Comparison of ENCODE assay signal across 11 mouse cellular contexts in genomic region chr3:90084790-90085189, GRCm38 (mm10). TPM values are rescaled to one million over a fixed set of nuclear protein-coding genes. Genes with fewer than 3 reads are reported as not detected.
DNase-seq lines count a peak whose midpoint lies in the region; ATAC-seq lines count a peak whose summit lies in the region.
"Had no signal": no experiment of that assay in that cellular context is flagged by ENCODE, and none has a peak within 500 bp of the region (broad histone marks: within the 10 kb centered on the region; RNA-seq: fewer than 3 reads in every experiment).

No protein-coding gene starts in this region.

- ATAC-seq in hindbrain, embryonic 15.5 days (ENCODE audit: low FRiP score, low read depth) = no peak
- no peak for ATAC-seq in hindbrain, embryonic 11.5 days (ENCODE audit: low FRiP score)
- ATAC-seq in neural tube, embryonic 13.5 days (ENCODE audit: low read depth) = no peak

- intact Hi-C loops in heart, postnatal 25 days (cut with DNase I) = no loop called here

- H3K36me3 ChIP-seq in hindbrain, embryonic 15.5 days = peaks cover 28% of the 10 kb centered on the region
- H3K36me3 ChIP-seq in hindbrain, embryonic 11.5 days (ENCODE audit: control insufficient read depth, insufficient read depth, low read length) = peaks cover 6% of the 10 kb centered on the region; the same call in 1 of the 2 replicates
- H3K36me3 ChIP-seq in neural tube, embryonic 13.5 days = peaks cover 38% of the 10 kb centered on the region

- H3K4me1 ChIP-seq in hindbrain, embryonic 15.5 days (replicated peaks) = peaks cover 46% of the 10 kb centered on the region
- H3K4me1 ChIP-seq in hindbrain, embryonic 11.5 days (replicated peaks; ENCODE audit: control insufficient read depth, insufficient read depth, low read length) = peaks cover 2% of the 10 kb centered on the region; the same call in 1 of the 2 replicates
- peaks cover 53% of the 10 kb centered on the region for H3K4me1 ChIP-seq in neural tube, embryonic 13.5 days (replicated peaks)

- H3K27me3 ChIP-seq in hindbrain, embryonic 15.5 days = no peaks in the 10 kb centered on the region
- no peaks in the 10 kb centered on the region for H3K27me3 ChIP-seq in hindbrain, embryonic 11.5 days (ENCODE audit: control insufficient read depth, insufficient read depth, low read length)
- no peaks in the 10 kb centered on the region for H3K27me3 ChIP-seq in neural tube, embryonic 13.5 days

- H3K4me2 ChIP-seq in hindbrain, embryonic 15.5 days = no peak overlapping the region
- H3K4me2 ChIP-seq in hindbrain, embryonic 11.5 days (replicated peaks; ENCODE audit: low read depth, low read length) = no peak overlapping the region
- no peak overlapping the region for H3K4me2 ChIP-seq in neural tube, embryonic 13.5 days

- no peak overlapping the region for H3K9ac ChIP-seq in hindbrain, embryonic 15.5 days
- no peak overlapping the region for H3K9ac ChIP-seq in hindbrain, embryonic 11.5 days (ENCODE audit: low read depth, low read length)
- H3K9ac ChIP-seq in neural tube, embryonic 13.5 days = no peak overlapping the region

- no peak overlapping the region for H3K4me3 ChIP-seq in hindbrain, embryonic 15.5 days
- no peak overlapping the region for H3K4me3 ChIP-seq in hindbrain, embryonic 11.5 days (ENCODE audit: low read depth, low read length)
- H3K4me3 ChIP-seq in neural tube, embryonic 13.5 days = no peak overlapping the region

- 78% methylated on average over 4 of the region's 4 CpGs for WGBS in hindbrain, embryonic 15.5 days
- 85% methylated on average over 4 of the region's 4 CpGs for WGBS in hindbrain, embryonic 11.5 days
- WGBS in neural tube, embryonic 13.5 days = 83% methylated on average over 4 of the region's 4 CpGs

- DNase-seq in hindbrain, embryonic 11.5 days (ENCODE audit: low spot score) = no peak
- no peak for DNase-seq in neural tube, embryonic 10.5 days (ENCODE audit: extremely low spot score, low spot score)
- peak; percentile 20 for DNase-seq in heart, postnatal 25 days (ENCODE audit: low spot score)
- DNase-seq in urinary bladder, postnatal 14 days (ENCODE audit: low spot score) = no peak
- DNase-seq in thymus, postnatal 0 days (ENCODE audit: low spot score) = no peak
- DNase-seq in adrenal gland, postnatal 25 days = no peak
- DNase-seq: embryo, embryonic 11 days; right cerebral cortex, adult 18-20 months; thymus, postnatal 14 days had no signal

- no peaks in the 10 kb centered on the region for H3K9me3 ChIP-seq in hindbrain, embryonic 15.5 days
- no peaks in the 10 kb centered on the region for H3K9me3 ChIP-seq in hindbrain, embryonic 11.5 days (ENCODE audit: control insufficient read depth, low read length)
- no peaks in the 10 kb centered on the region for H3K9me3 ChIP-seq in neural tube, embryonic 13.5 days

- H3K27ac ChIP-seq in hindbrain, embryonic 15.5 days (replicated peaks) = peak overlapping the region; percentile 54; the same call in 1 of the 2 replicates
- no peak overlapping the region for H3K27ac ChIP-seq in hindbrain, embryonic 11.5 days (ENCODE audit: low read depth, low read length)
- H3K27ac ChIP-seq in neural tube, embryonic 13.5 days (replicated peaks) = 0 out of 2 replicates have a peak overlapping the region, but pooled peaks have one; percentile 33

RNA-seq across cellular contexts. Expression of gene Tpm3, which starts 12.3 kb away (rescaled TPM):
- polyA plus RNA-seq in hindbrain, embryonic 15.5 days (2015; fragmentation: Nextera tagmentation; extraction: Ambion mirVana) = 342 and 354 TPM in 2 replicates
- polyA plus RNA-seq in hindbrain, embryonic 11.5 days (2014; fragmentation: Nextera tagmentation; extraction: Ambion mirVana) = 558 and 580 TPM in 2 replicates
- 373 and 399 TPM in 2 replicates for polyA plus RNA-seq in neural tube, embryonic 13.5 days (2015; fragmentation: Nextera tagmentation; extraction: Ambion mirVana)
- 10 to 100 TPM; 46.8 to 51.5 TPM for total RNA-seq in heart, postnatal 25 days (2021)
- 687 and 711 TPM in 2 replicates for polyA plus RNA-seq in thymus, postnatal 0 days (2015; fragmentation: Nextera tagmentation; extraction: Ambion mirVana)
- total RNA-seq in adrenal gland, postnatal 25 days (2021) = 178 and 198 TPM in 2 replicates

RNA-seq across cellular contexts. Expression of gene Nup210l, which starts 19.1 kb away (rescaled TPM):
- 0.25 and 0.46 TPM in 2 replicates for polyA plus RNA-seq in hindbrain, embryonic 15.5 days (2015; fragmentation: Nextera tagmentation; extraction: Ambion mirVana)
- 0.32 and 0.66 TPM in 2 replicates for polyA plus RNA-seq in hindbrain, embryonic 11.5 days (2014; fragmentation: Nextera tagmentation; extraction: Ambion mirVana)
- polyA plus RNA-seq in neural tube, embryonic 13.5 days (2015; fragmentation: Nextera tagmentation; extraction: Ambion mirVana) = 0.28 and 0.29 TPM in 2 replicates
- under 1 TPM; 0.08 TPM for total RNA-seq in heart, postnatal 25 days (2021)
- 0.15 and 0.27 TPM in 2 replicates for polyA plus RNA-seq in thymus, postnatal 0 days (2015; fragmentation: Nextera tagmentation; extraction: Ambion mirVana)
- 0.55 and 0.71 TPM in 2 replicates for total RNA-seq in adrenal gland, postnatal 25 days (2021)

RNA-seq across cellular contexts. Expression of gene Ubap2l, which starts 32.4 kb away (rescaled TPM):
- polyA plus RNA-seq in hindbrain, embryonic 15.5 days (2015; fragmentation: Nextera tagmentation; extraction: Ambion mirVana) = 121 and 130 TPM in 2 replicates
- 203 and 230 TPM in 2 replicates for polyA plus RNA-seq in hindbrain, embryonic 11.5 days (2014; fragmentation: Nextera tagmentation; extraction: Ambion mirVana)
- polyA plus RNA-seq in neural tube, embryonic 13.5 days (2015; fragmentation: Nextera tagmentation; extraction: Ambion mirVana) = 148 and 170 TPM in 2 replicates
- 100 to 1,000 TPM; 113 to 123 TPM for total RNA-seq in heart, postnatal 25 days (2021)
- polyA plus RNA-seq in thymus, postnatal 0 days (2015; fragmentation: Nextera tagmentation; extraction: Ambion mirVana) = 142 and 145 TPM in 2 replicates
- 158 and 190 TPM in 2 replicates for total RNA-seq in adrenal gland, postnatal 25 days (2021)

RNA-seq across cellular contexts. Expression of gene 4933434E20Rik, which starts 33.4 kb away (rescaled TPM):
- polyA plus RNA-seq in hindbrain, embryonic 15.5 days (2015; fragmentation: Nextera tagmentation; extraction: Ambion mirVana) = 205 and 208 TPM in 2 replicates
- 223 and 230 TPM in 2 replicates for polyA plus RNA-seq in hindbrain, embryonic 11.5 days (2014; fragmentation: Nextera tagmentation; extraction: Ambion mirVana)
- 217 and 231 TPM in 2 replicates for polyA plus RNA-seq in neural tube, embryonic 13.5 days (2015; fragmentation: Nextera tagmentation; extraction: Ambion mirVana)
- 10 to 100 TPM; 71.4 to 79.5 TPM for total RNA-seq in heart, postnatal 25 days (2021)
- 176 and 182 TPM in 2 replicates for polyA plus RNA-seq in thymus, postnatal 0 days (2015; fragmentation: Nextera tagmentation; extraction: Ambion mirVana)
- total RNA-seq in adrenal gland, postnatal 25 days (2021) = 77.0 and 90.3 TPM in 2 replicates
